Mouse (Mus musculus) neural tube, embryonic 13.5 days (tissue): ENCODE measurements around the gene Pxmp4. TPM values are rescaled to one million over a fixed set of nuclear protein-coding genes. Genes with fewer than 3 reads are reported as not detected.

ENCODE experiments used
- ATAC-seq: fragments of 200-750 bp; cut with Nextera tagmentation; 2 replicates; pipeline ENCODE4 v1.8.0; 2017; ENCODE audit warnings: low read depth, mild to moderate bottlenecking, moderate TSS enrichment, moderate library complexity
- H3K27ac ChIP-seq: fragments of 300-500 bp; sonication (generic); replicated peaks from 2 replicates; pipeline ENCODE4 v1.5.1; 2015; ENCODE audit warnings: moderate library complexity, mild to moderate bottlenecking, inconsistent platforms
- H3K27me3 ChIP-seq: fragments of 300-500 bp; sonication (generic); 2 replicates; pipeline ENCODE4 v1.6.1; 2015; ENCODE audit warnings: mild to moderate bottlenecking, inconsistent platforms
- H3K36me3 ChIP-seq: fragments of 300-500 bp; sonication (generic); 2 replicates; pipeline ENCODE4 v1.6.1; 2015; ENCODE audit warnings: mild to moderate bottlenecking, inconsistent platforms
- H3K4me1 ChIP-seq: fragments of 300-500 bp; sonication (generic); replicated peaks from 2 replicates; pipeline ENCODE4 v1.6.1; 2015; ENCODE audit warnings: inconsistent platforms
- H3K4me2 ChIP-seq: fragments of 300-500 bp; sonication (generic); 2 replicates; pipeline ENCODE4 v1.6.1; 2015; ENCODE audit warnings: inconsistent platforms, mild to moderate bottlenecking, moderate library complexity
- H3K4me3 ChIP-seq: fragments of 300-500 bp; sonication (generic); 2 replicates; pipeline ENCODE4 v1.5.1; 2015; ENCODE audit warnings: mild to moderate bottlenecking, inconsistent platforms
- H3K9ac ChIP-seq: fragments of 300-500 bp; sonication (generic); 2 replicates; pipeline ENCODE4 v1.6.1; 2015; ENCODE audit warnings: moderate library complexity, mild to moderate bottlenecking, inconsistent platforms
- H3K9me3 ChIP-seq: fragments of 300-500 bp; sonication (generic); 2 replicates; pipeline ENCODE4 v1.6.1; 2016; ENCODE audit warnings: inconsistent platforms
- WGBS: fragments of 180-500 bp; shearing (Covaris S2); methylation state at CpG from one replicate; pipeline ENCODE4 v1.1.7; 2015; 5-methylcytosine and 5-hydroxymethylcytosine counted together
- polyA plus RNA-seq: library from polyadenylated mRNA; unstranded; fragments of >200 nt; fragmentation: Nextera tagmentation; extraction: Ambion mirVana; gene quantifications from 2 replicates; pipeline ENCODE4 v1.2.1, GENCODE M21; 2015

The Pxmp4 gene
- polyA plus RNA-seq, 1 experiment from 2014 or later, result 16.1 TPM

DNA sequence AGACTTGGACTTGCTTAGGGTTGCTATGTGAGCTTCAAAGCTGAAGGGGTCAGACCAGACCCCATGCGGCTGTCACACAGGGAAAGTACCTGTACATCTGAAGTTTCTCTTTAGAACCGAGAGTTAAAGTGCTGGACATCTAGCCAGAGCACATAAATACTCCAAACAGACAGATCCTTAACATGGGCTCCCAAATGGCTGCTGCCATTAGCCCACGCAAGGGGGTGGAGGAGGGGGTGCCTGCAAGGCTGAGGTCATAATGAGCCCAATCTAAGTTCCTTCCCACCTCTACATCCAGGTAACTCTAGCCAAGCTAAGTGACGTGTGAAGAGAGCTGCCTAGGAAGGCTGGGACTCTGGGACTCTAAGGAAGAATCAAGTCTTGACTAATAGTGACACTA lies 52.0 kb downstream of the Pxmp4 start, which contains the start of gene Actl10:
Gene Actl10, plus strand, starts transcription at position 301 of the 400 bp plus-strand sequence.
- peak within 1 kb of the TSS; percentile 43; the same call in 1 of the 2 replicates for H3K9ac ChIP-seq
- peak within 1 kb of the TSS; percentile 39 for H3K4me2 ChIP-seq
- WGBS, result 79% methylated on average over 4 of the region's 4 CpGs
- peaks cover 28% of the 10 kb centered on the region for H3K27me3 ChIP-seq
- H3K4me1 ChIP-seq, result peaks cover 45% of the 10 kb centered on the region
- no peak for ATAC-seq
- H3K36me3 ChIP-seq, result no peaks in the 10 kb centered on the region
- peak within 1 kb of the TSS; percentile 9; the same call in 1 of the 2 replicates for H3K4me3 ChIP-seq
- no peaks in the 10 kb centered on the region for H3K9me3 ChIP-seq
- peak within 1 kb of the TSS; percentile 49 for H3K27ac ChIP-seq

DNA sequence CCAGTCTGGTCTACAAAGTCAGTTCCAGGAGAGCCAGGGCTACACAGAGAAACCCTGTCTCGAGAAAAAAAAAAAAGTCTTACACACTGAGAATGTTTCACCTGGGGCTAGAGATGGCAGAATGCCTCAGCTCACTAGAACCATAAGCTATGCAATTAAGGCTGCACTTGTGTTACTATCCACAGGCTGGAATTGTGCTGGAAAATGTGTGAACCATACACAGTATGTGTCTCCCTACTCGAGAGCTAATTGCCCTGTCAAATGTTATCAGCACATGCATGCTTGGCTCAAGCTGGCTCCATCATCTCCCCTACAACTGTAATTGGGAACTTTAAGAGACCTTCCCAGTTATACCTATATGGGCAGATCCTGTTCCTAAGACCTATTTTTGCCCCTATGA lies 52.6 kb downstream of the Pxmp4 start:
- Histone ChIP-seq H3K36me3 (no peaks in the 10 kb centered on the region), H3K9me3 (no peaks in the 10 kb centered on the region), H3K9ac (no peak overlapping the region), H3K27me3 (peaks cover 28% of the 10 kb centered on the region), H3K4me3 (no peak overlapping the region), H3K4me1 (peaks cover 45% of the 10 kb centered on the region), H3K27ac (no peak overlapping the region), H3K4me2 (no peak overlapping the region)
- 76% methylated on average over 2 of the region's 2 CpGs for WGBS
- no peak for ATAC-seq

DNA sequence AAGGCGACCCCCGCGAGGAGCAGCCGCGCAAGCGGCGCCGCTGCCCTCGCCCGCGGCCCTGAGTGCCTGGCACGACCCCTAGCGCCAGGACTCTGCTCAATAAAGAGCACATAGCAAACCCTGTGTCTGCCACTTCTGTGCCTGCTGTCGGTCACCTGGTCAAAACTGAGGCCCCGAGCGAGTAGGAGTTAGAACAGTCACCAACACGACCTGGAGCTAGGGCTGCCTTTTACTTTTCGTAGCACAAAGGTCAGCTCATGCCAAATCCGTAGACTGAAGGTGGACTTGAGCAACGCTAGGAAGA lies 53.7 kb downstream of the Pxmp4 start:
- ATAC-seq, result no peak
- Histone ChIP-seq H3K27ac (no peak overlapping the region), H3K4me3 (peak overlapping the region; percentile 44), H3K36me3 (no peaks in the 10 kb centered on the region), H3K9ac (peak overlapping the region; percentile 70), H3K4me1 (peaks cover 36% of the 10 kb centered on the region), H3K27me3 (peaks cover 28% of the 10 kb centered on the region), H3K9me3 (no peaks in the 10 kb centered on the region), H3K4me2 (peak overlapping the region; percentile 85)
- WGBS, result 15% methylated on average over 20 of the region's 20 CpGs

DNA sequence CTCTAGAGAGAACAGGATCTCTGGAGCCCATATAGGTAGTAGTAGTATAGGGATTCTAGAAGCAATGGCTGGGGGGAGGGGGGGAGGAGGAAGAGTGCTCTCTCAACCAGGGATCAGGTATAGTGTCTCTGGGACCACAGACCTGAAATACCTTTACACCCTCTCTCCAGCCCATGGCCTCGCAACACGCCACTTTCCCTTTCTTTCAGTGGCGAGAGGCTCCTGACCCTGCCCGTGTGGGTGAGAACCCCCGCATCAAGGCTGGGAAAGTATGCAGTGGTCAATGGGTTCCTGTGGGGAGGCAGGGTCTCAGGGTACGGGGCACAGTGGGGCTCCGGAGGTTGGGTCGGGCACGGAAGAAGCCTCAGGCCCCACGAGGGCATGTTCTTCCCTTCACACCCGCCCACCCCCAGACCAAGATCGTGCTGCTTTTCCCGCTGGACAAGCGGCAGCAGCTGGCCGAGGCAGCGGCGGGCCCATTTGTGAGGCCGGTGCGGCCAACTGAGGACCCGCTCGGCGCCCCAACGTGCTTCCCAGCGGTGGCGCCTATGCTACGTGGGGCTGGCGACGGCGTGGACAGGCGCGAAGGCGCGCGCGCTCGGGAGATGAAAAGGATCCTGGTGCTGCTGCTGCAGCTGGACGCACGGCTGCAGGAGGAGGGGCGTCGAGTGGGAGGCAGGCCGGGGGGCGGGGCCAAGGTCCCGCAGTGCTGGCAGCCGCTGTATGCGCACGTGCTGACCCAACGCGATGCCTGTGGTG lies 54.2 kb downstream of the Pxmp4 start:
- Histone ChIP-seq H3K4me1 (peaks cover 36% of the 10 kb centered on the region), H3K9me3 (no peaks in the 10 kb centered on the region), H3K4me2 (peak overlapping the region; percentile 85), H3K9ac (peak overlapping the region; percentile 70), H3K27me3 (peaks cover 28% of the 10 kb centered on the region), H3K4me3 (peak overlapping the region; percentile 44), H3K36me3 (no peaks in the 10 kb centered on the region), H3K27ac (no peak overlapping the region)
- 2% methylated on average over 48 of the region's 48 CpGs for WGBS
- ATAC-seq, result peak; percentile 74

DNA sequence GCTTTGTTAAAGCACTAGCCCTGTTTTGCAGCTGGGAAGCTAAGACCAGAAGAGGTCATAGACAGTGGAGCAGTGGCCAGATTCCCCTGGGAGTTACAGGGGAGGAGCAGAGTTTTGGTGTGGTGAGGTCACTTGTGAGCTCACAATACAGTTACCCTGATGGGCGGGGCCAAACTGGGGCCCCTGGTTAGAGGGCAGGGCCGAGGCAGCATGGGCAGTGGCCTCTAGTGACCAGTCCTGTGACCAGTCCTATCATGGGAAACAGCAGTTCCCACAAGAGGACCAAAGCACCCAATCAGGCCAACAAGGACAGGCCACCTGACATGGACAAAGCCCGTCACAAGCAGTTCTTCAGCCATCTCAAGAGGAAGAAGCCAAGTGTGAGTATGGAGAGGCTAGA lies 54.8 kb downstream of the Pxmp4 start:
- WGBS, result 42% methylated on average over 3 of the region's 3 CpGs

DNA sequence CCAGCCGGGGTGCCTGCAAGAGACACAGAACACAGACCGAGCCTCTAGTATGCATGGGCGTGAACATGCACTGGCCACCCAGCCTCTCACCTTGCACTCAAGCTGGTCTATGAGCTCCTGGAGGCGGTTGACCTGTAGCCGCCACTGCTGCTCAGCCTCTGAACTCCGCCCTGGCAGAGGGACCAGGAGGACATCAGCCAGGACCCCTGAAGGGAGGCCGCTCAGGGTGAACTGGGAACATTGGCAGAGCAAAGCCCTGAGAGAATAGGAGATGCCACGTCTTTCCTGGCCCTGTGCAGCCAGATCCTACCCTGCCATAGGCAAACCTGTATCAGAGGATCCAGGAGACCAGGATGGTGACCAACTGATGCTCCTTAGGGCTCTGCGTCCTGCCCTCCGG lies 56.8 kb downstream of the Pxmp4 start, which contains the start of gene 1700003F12Rik:
Gene 1700003F12Rik, plus strand, starts transcription at position 375 of the 400 bp plus-strand sequence.
- Histone ChIP-seq H3K4me1 (peaks cover 19% of the 10 kb centered on the region), H3K4me3 (no peak within 1 kb of the TSS), H3K27me3 (peaks cover 21% of the 10 kb centered on the region), H3K9me3 (no peaks in the 10 kb centered on the region), H3K9ac (no peak within 1 kb of the TSS), H3K27ac (no peak within 1 kb of the TSS), H3K36me3 (0 out of 2 replicates have a peak, but pooled peaks cover under 1% of the 10 kb centered on the region), H3K4me2 (no peak within 1 kb of the TSS)
- WGBS, result 92% methylated on average over 10 of the region's 10 CpGs
- no peak for ATAC-seq

More for the DNA sequence above, 54.8 kb downstream of the Pxmp4 start:
- Histone ChIP-seq H3K4me2 (peak overlapping the region; percentile 85), H3K27me3 (peaks cover 28% of the 10 kb centered on the region), H3K9me3 (no peaks in the 10 kb centered on the region), H3K9ac (no peak overlapping the region), H3K4me3 (peak overlapping the region; percentile 44; the same call in 1 of the 2 replicates), H3K27ac (no peak overlapping the region), H3K36me3 (no peaks in the 10 kb centered on the region), H3K4me1 (peaks cover 36% of the 10 kb centered on the region)
- ATAC-seq, result no peak

DNA sequence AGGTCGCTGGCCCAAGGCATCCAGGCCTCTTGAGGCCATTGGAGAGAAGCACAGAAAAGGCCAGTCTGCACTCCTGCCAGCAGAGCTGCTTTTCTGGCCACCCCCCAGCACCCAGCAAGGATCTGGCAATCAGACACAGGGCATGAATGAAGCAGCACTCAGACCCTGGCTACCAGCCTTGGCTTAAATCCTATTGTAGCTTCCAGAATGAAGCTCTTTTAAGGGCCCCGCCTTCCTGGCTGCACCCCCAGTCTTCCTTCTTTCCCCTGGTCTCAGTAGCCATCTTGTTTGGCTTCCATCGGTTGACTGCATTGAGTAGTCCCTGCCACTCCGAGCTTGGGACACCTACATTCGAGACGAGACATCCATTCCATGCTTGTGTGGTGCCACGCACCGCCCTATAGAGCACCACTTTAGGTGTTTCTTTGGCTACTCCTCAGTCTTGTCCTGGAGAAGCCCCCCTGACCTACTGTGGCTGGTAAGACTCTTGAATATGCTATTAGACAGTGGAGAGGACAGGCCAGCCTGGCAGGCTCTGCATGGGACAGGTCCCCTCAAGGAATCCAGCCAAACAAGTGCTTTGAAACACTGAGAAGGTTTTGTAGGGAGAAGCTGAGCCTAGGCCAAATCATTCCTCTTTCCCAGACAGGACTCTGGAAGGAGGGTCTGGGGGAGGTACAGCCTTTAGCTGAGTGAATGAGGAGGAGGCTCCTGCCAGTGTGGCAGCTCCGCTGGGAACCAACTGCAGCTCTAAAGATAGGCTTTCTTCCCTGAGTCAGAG lies 59.8 kb downstream of the Pxmp4 start:
- Histone ChIP-seq H3K9me3 (no peaks in the 10 kb centered on the region), H3K27ac (peak overlapping the region; percentile 10; the same call in 1 of the 2 replicates), H3K4me2 (no peak overlapping the region), H3K36me3 (0 out of 2 replicates have a peak, but pooled peaks cover 5% of the 10 kb centered on the region), H3K4me3 (no peak overlapping the region), H3K27me3 (no peaks in the 10 kb centered on the region), H3K4me1 (peaks cover 11% of the 10 kb centered on the region), H3K9ac (no peak overlapping the region)
- 84% methylated on average over 9 of the region's 9 CpGs for WGBS
- ATAC-seq, result peak; percentile 36; the same call in 1 of the 2 replicates

DNA sequence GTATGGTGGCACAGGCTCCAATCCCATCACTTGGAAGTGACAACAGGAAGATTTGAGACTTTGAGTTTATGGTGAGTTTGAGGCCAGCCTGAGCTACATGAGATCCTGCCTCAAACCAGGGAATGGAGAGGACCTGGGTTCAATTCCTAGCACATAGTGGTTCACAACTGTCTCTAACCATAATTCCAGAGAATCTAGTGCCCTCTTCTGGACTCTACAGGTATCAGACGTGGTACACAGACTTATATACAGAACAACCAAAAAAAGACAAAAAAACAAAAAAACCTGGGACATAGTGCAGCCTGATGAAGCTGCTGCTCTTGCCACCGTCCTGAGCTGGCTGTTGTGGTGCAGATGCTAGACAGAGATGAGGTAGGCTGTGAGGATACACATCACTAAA lies 61.9 kb downstream of the Pxmp4 start:
- H3K27ac ChIP-seq, result no peak overlapping the region
- H3K9me3 ChIP-seq, result no peaks in the 10 kb centered on the region
- H3K9ac ChIP-seq, result no peak overlapping the region
- H3K27me3 ChIP-seq, result no peaks in the 10 kb centered on the region
- 83% methylated on average over 2 of the region's 2 CpGs for WGBS
- no peak overlapping the region for H3K4me2 ChIP-seq
- H3K36me3 ChIP-seq, result peaks cover 14% of the 10 kb centered on the region
- peaks cover 25% of the 10 kb centered on the region for H3K4me1 ChIP-seq
- H3K4me3 ChIP-seq, result no peak overlapping the region
- ATAC-seq, result no peak

DNA sequence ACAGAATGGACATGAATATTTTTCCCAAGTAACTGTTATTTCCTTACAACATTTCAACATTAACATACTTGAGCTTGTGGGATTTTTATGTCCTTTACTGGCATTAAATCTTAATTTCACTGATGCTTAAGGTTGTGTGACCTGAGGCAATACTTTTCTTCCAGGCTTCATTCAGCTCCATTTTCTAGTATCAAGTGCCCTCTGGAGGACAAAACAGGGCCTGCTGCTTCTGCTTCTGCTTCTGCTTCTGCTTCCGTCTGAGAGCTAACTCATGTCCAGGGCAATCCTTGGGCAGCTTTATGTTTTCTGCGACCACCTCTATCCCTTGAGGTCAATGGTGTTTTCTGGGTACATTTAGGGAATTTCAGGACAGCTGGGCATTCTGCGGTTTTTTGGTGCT lies 63.8 kb downstream of the Pxmp4 start:
- peaks cover 25% of the 10 kb centered on the region for H3K4me1 ChIP-seq
- 71% methylated on average over 3 of the region's 3 CpGs for WGBS
- peaks cover 33% of the 10 kb centered on the region for H3K36me3 ChIP-seq
- H3K4me3 ChIP-seq, result no peak overlapping the region
- H3K27ac ChIP-seq, result no peak overlapping the region
- no peak overlapping the region for H3K4me2 ChIP-seq
- H3K27me3 ChIP-seq, result no peaks in the 10 kb centered on the region
- no peak for ATAC-seq
- H3K9ac ChIP-seq, result 0 out of 2 replicates have a peak overlapping the region, but pooled peaks have one; percentile 31
- H3K9me3 ChIP-seq, result no peaks in the 10 kb centered on the region

DNA sequence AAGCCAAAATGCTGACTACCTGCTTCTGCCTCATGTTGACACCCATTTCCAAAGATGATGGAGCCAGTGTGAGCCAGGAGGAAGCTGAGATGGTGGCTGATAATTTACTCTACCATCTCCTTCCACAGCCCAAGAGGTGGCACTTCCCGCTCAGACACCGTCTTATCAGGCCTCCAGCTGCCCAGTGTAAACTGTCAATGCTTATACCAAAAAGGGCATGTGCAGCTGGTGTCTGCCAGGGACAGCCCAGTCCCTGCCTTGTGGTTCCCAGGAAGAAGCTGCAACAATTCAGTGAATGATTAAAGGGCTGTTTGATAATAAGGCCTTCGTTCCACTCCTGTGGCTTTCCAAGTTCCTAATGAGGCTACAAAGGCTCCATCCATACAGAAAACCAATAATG lies 64.8 kb downstream of the Pxmp4 start:
- H3K27ac ChIP-seq, result 0 out of 2 replicates have a peak overlapping the region, but pooled peaks have one; percentile 46
- peaks cover 43% of the 10 kb centered on the region for H3K36me3 ChIP-seq
- H3K9me3 ChIP-seq, result no peaks in the 10 kb centered on the region
- ATAC-seq, result peak; percentile 49; the same call in 1 of the 2 replicates
- H3K4me1 ChIP-seq, result peaks cover 25% of the 10 kb centered on the region
- no peak overlapping the region for H3K4me3 ChIP-seq
- no peak overlapping the region for H3K4me2 ChIP-seq
- 40% methylated on average over 3 of the region's 3 CpGs for WGBS
- H3K27me3 ChIP-seq, result no peaks in the 10 kb centered on the region
- no peak overlapping the region for H3K9ac ChIP-seq

DNA sequence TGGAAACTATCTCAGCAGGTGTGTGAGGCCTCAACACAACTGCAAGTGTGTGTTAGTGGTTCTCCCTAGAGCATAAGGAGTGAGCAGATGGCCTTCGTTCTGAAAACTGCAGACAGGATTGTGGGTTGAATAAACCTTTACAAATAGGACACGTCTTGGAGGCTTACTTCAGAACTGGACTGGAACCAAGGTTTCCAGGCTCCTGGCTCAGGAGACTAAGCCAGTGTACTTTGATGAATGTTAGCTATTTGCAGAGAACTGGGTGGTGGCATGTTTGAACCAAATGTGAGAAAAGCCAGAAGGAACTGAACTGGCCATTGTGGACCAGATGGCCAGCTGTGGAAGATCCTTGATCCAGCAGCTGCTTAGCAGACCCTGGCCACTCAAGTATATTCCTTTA lies 65.2 kb downstream of the Pxmp4 start:
- H3K9ac ChIP-seq, result no peak overlapping the region
- H3K27ac ChIP-seq, result 0 out of 2 replicates have a peak overlapping the region, but pooled peaks have one; percentile 46
- peaks cover 45% of the 10 kb centered on the region for H3K36me3 ChIP-seq
- no peak overlapping the region for H3K4me3 ChIP-seq
- peaks cover 25% of the 10 kb centered on the region for H3K4me1 ChIP-seq
- no peaks in the 10 kb centered on the region for H3K9me3 ChIP-seq
- H3K4me2 ChIP-seq, result no peak overlapping the region
- 44% methylated on average over 2 of the region's 2 CpGs for WGBS
- ATAC-seq, result no peak
- no peaks in the 10 kb centered on the region for H3K27me3 ChIP-seq
